Mouse (Mus musculus) adrenal gland, postnatal 14 days (tissue): ENCODE data around the gene Fbxo11. TPM values are rescaled to one million over a fixed set of nuclear protein-coding genes. Genes with fewer than 3 reads are reported as not detected.
"Not testable (repeated sequence)": the region's sequence is repeated elsewhere in the genome, so short reads cannot be mapped to it uniquely, and the experiment has no call there.

ENCODE experiments used
- DNase-seq: peaks from one replicate; pipeline ENCODE4 v3.0.0; 2021; ENCODE audit warnings: mixed read lengths
- total RNA-seq: library from RNA; stranded (reverse); gene quantifications from 2 replicates; pipeline ENCODE4 v1.2.3, GENCODE M21; 2021

Gene Fbxo11
- total RNA-seq, 1 experiment from 2014 or later, result 58.5 TPM

- no peak for DNase-seq
Observed at GRCm38 (mm10) chr17:88014456-88014855, 50.6 kb downstream of the Fbxo11 start.

- no peak for DNase-seq
Observed at GRCm38 (mm10) chr17:88006956-88007355, 58.1 kb downstream of the Fbxo11 start.

GRCm38 (mm10) chr17:88004892-88005291, 60.2 kb downstream of the Fbxo11 start:
- DNase-seq, result no peak

- no peak for DNase-seq
Observed at GRCm38 (mm10) chr17:87997808-87998207, 67.3 kb downstream of the Fbxo11 start.

- DNase-seq, result no peak
Observed at GRCm38 (mm10) chr17:87993338-87993737, 71.8 kb downstream of the Fbxo11 start.

GRCm38 (mm10) chr17:87992154-87992553, 72.9 kb downstream of the Fbxo11 start:
- DNase-seq, result no peak

GRCm38 (mm10) chr17:87987507-87987906, 77.6 kb downstream of the Fbxo11 start:
- DNase-seq, result no peak

GRCm38 (mm10) chr17:87985916-87986315, 79.2 kb downstream of the Fbxo11 start:
- DNase-seq, result no peak

GRCm38 (mm10) chr17:87984440-87985214, 80.5 kb downstream of the Fbxo11 start:
- DNase-seq, result no peak

- no peak for DNase-seq
Observed at GRCm38 (mm10) chr17:87983313-87983712, 81.8 kb downstream of the Fbxo11 start.

- DNase-seq, result no peak
Observed at GRCm38 (mm10) chr17:87982112-87982511, 83.0 kb downstream of the Fbxo11 start.

GRCm38 (mm10) chr17:87979696-87980095, 85.4 kb downstream of the Fbxo11 start:
- DNase-seq, result not testable (repeated sequence)

GRCm38 (mm10) chr17:87976927-87977326, 88.2 kb downstream of the Fbxo11 start:
- DNase-seq, result not testable (repeated sequence)

- DNase-seq, result no peak
Observed at GRCm38 (mm10) chr17:87976154-87976806, 88.8 kb downstream of the Fbxo11 start.

GRCm38 (mm10) chr17:87975229-87975853, 89.8 kb downstream of the Fbxo11 start:
- peak; percentile 80 for DNase-seq

GRCm38 (mm10) chr17:87974629-87975228, 90.4 kb downstream of the Fbxo11 start, which contains the start of gene Msh6:
TSS of gene Msh6 (plus strand) at chr17:87975062.
- DNase-seq, result peak; percentile 92

- no peak for DNase-seq
Observed at GRCm38 (mm10) chr17:87973261-87974167, 91.6 kb downstream of the Fbxo11 start.

GRCm38 (mm10) chr17:87972856-87973255, 92.2 kb downstream of the Fbxo11 start:
- DNase-seq, result no peak

- not testable (repeated sequence) for DNase-seq
Observed at GRCm38 (mm10) chr17:87971696-87972591, 93.1 kb downstream of the Fbxo11 start.

GRCm38 (mm10) chr17:87968483-87968926, 96.6 kb downstream of the Fbxo11 start:
- not testable (repeated sequence) for DNase-seq
